Mouse (Mus musculus): Measurements from ENCODE around the gene 4930562C15Rik. TPM values are rescaled to one million over a fixed set of nuclear protein-coding genes. Genes with fewer than 3 reads are reported as not detected.

Gene 4930562C15Rik
- total RNA-seq, 1 experiment from 2014 or later, result not detected

- ATAC-seq (replicated peaks; ENCODE audit: insufficient number of reproducible peaks, low FRiP score, low TSS enrichment, poor library complexity, severe bottlenecking), result no peak
Observed at GRCm38 (mm10) chr16:4850938-4851628, 15.9 kb downstream of the 4930562C15Rik start.

- no peak for ATAC-seq (replicated peaks; ENCODE audit: insufficient number of reproducible peaks, low FRiP score, low TSS enrichment, poor library complexity, severe bottlenecking)
Observed at GRCm38 (mm10) chr16:4855046-4855650, 19.9 kb downstream of the 4930562C15Rik start.

- ATAC-seq (replicated peaks; ENCODE audit: insufficient number of reproducible peaks, low FRiP score, low TSS enrichment, poor library complexity, severe bottlenecking), result no peak
Observed at GRCm38 (mm10) chr16:4861392-4861791, 26.2 kb downstream of the 4930562C15Rik start.

- ATAC-seq (replicated peaks; ENCODE audit: insufficient number of reproducible peaks, low FRiP score, low TSS enrichment, poor library complexity, severe bottlenecking), result peak; percentile 94
Observed at GRCm38 (mm10) chr16:4862863-4863483, 27.8 kb downstream of the 4930562C15Rik start.

GRCm38 (mm10) chr16:4863742-4864141 is 28.5 kb downstream of the 4930562C15Rik start:
- no peak for ATAC-seq (replicated peaks; ENCODE audit: insufficient number of reproducible peaks, low FRiP score, low TSS enrichment, poor library complexity, severe bottlenecking)

GRCm38 (mm10) chr16:4866101-4866695 is 31.0 kb downstream of the 4930562C15Rik start:
- ATAC-seq (replicated peaks; ENCODE audit: insufficient number of reproducible peaks, low FRiP score, low TSS enrichment, poor library complexity, severe bottlenecking), result no peak

GRCm38 (mm10) chr16:4870490-4870889 is 35.3 kb downstream of the 4930562C15Rik start:
- no peak for ATAC-seq (replicated peaks; ENCODE audit: insufficient number of reproducible peaks, low FRiP score, low TSS enrichment, poor library complexity, severe bottlenecking)

GRCm38 (mm10) chr16:4871926-4872325 is 36.7 kb downstream of the 4930562C15Rik start:
- ATAC-seq (replicated peaks; ENCODE audit: insufficient number of reproducible peaks, low FRiP score, low TSS enrichment, poor library complexity, severe bottlenecking), result no peak

GRCm38 (mm10) chr16:4875198-4876032 is 40.2 kb downstream of the 4930562C15Rik start:
- ATAC-seq (replicated peaks; ENCODE audit: insufficient number of reproducible peaks, low FRiP score, low TSS enrichment, poor library complexity, severe bottlenecking), result no peak

GRCm38 (mm10) chr16:4876033-4876680 is 40.9 kb downstream of the 4930562C15Rik start:
- ATAC-seq (replicated peaks; ENCODE audit: insufficient number of reproducible peaks, low FRiP score, low TSS enrichment, poor library complexity, severe bottlenecking), result no peak

- ATAC-seq (replicated peaks; ENCODE audit: insufficient number of reproducible peaks, low FRiP score, low TSS enrichment, poor library complexity, severe bottlenecking), result no peak
Observed at GRCm38 (mm10) chr16:4877195-4877594, 42.0 kb downstream of the 4930562C15Rik start.

GRCm38 (mm10) chr16:4877701-4878100 is 42.5 kb downstream of the 4930562C15Rik start:
- ATAC-seq (replicated peaks; ENCODE audit: insufficient number of reproducible peaks, low FRiP score, low TSS enrichment, poor library complexity, severe bottlenecking), result no peak

- ATAC-seq (replicated peaks; ENCODE audit: insufficient number of reproducible peaks, low FRiP score, low TSS enrichment, poor library complexity, severe bottlenecking), result no peak
Observed at GRCm38 (mm10) chr16:4878192-4878885, 43.1 kb downstream of the 4930562C15Rik start.

- ATAC-seq (replicated peaks; ENCODE audit: insufficient number of reproducible peaks, low FRiP score, low TSS enrichment, poor library complexity, severe bottlenecking), result 0 out of 2 replicates have a peak, but pooled peaks have one; percentile 2
Observed at GRCm38 (mm10) chr16:4879101-4879707, 44.0 kb downstream of the 4930562C15Rik start.

- ATAC-seq (replicated peaks; ENCODE audit: insufficient number of reproducible peaks, low FRiP score, low TSS enrichment, poor library complexity, severe bottlenecking), result peak; percentile 59
Observed at GRCm38 (mm10) chr16:4879708-4880124, 44.5 kb downstream of the 4930562C15Rik start.

GRCm38 (mm10) chr16:4880136-4880825 is 45.1 kb downstream of the 4930562C15Rik start, which contains the start of gene Ubald1:
TSS of gene Ubald1 (minus strand) at chr16:4880315.
- ATAC-seq (replicated peaks; ENCODE audit: insufficient number of reproducible peaks, low FRiP score, low TSS enrichment, poor library complexity, severe bottlenecking), result peak; percentile 82

Measured in monocyte, adult 5-6 weeks (primary cell).